21 mouse cellular contexts compared by ENCODE assay signal in genomic region chr15:80862027-80862426, GRCm38 (mm10).
"Had no signal": no experiment of that assay in that cellular context is flagged by ENCODE, and none has a peak within 500 bp of the region (broad histone marks: within the 10 kb centered on the region; RNA-seq: fewer than 3 reads in every experiment).

No protein-coding gene starts in this region.

- DNase-seq: kidney, adult 8-10 months; kidney, postnatal 10 days; kidney, postnatal 36 days; left cerebral cortex, postnatal 4 days; liver, postnatal 0 days; lung, embryonic 14.5 days; lung, postnatal 36 days; right cerebral cortex, adult 18-20 months; right cerebral cortex, postnatal 14 days; right cerebral cortex, postnatal 4 days; thymus, postnatal 25 days had no signal

- H3K27me3 ChIP-seq: kidney, embryonic 15.5 days; limb, embryonic 12.5 days; limb, embryonic 15.5 days; megakaryocyte, embryonic 14.5 days; midbrain, embryonic 13.5 days; stomach, embryonic 15.5 days had no signal

- H3K4me1 ChIP-seq: kidney, embryonic 15.5 days; midbrain, embryonic 10.5 days; stomach, embryonic 15.5 days had no signal

- H3K9me3 ChIP-seq: kidney, embryonic 15.5 days; limb, embryonic 12.5 days; limb, embryonic 15.5 days; megakaryocyte, embryonic 14.5 days; midbrain, embryonic 10.5 days; midbrain, embryonic 13.5 days; stomach, embryonic 15.5 days had no signal

- H3K4me2 ChIP-seq: kidney, embryonic 15.5 days; limb, embryonic 12.5 days; limb, embryonic 15.5 days; liver, embryonic 11.5 days; lung, embryonic 14.5 days; midbrain, embryonic 13.5 days; stomach, embryonic 15.5 days had no signal

- H3K27ac ChIP-seq: kidney, embryonic 15.5 days; limb, embryonic 12.5 days; limb, embryonic 15.5 days; liver, embryonic 14.5 days; midbrain, embryonic 10.5 days; midbrain, embryonic 13.5 days; stomach, embryonic 15.5 days had no signal

- H3K9ac ChIP-seq: kidney, embryonic 15.5 days; limb, embryonic 12.5 days; limb, embryonic 15.5 days; liver, embryonic 14.5 days; liver, postnatal 0 days; lung, embryonic 14.5 days; midbrain, embryonic 13.5 days; stomach, embryonic 15.5 days had no signal

- H3K4me3 ChIP-seq: kidney, embryonic 15.5 days; limb, embryonic 12.5 days; limb, embryonic 15.5 days; megakaryocyte, embryonic 14.5 days; midbrain, embryonic 10.5 days; midbrain, embryonic 13.5 days; stomach, embryonic 15.5 days had no signal

- ATAC-seq: liver, postnatal 0 days; lung, postnatal 0 days; midbrain, embryonic 13.5 days had no signal
